Mouse (Mus musculus): ENCODE data around the gene Vmn1r12. TPM values are rescaled to one million over a fixed set of nuclear protein-coding genes. Genes with fewer than 3 reads are reported as not detected.
"Not testable (repeated sequence)": the region's sequence is repeated elsewhere in the genome, so short reads cannot be mapped to it uniquely, and the experiment has no call there.

The Vmn1r12 gene
- polyA plus RNA-seq (2015; fragmentation: Nextera tagmentation; extraction: Ambion mirVana), result not detected in 2 replicates

GRCm38 (mm10) chr6:57156619-57157018 lies at the start of gene Vmn1r12:
Gene Vmn1r12, plus strand, starts transcription at chr6:57156919.
- Histone ChIP-seq H3K4me3 (no peak within 1 kb of the TSS), H3K4me1 (no peaks in the 10 kb centered on the region), H3K27ac (no peak within 1 kb of the TSS), H3K4me2 (no peak within 1 kb of the TSS), H3K9me3 (no peaks in the 10 kb centered on the region), H3K36me3 (no peaks in the 10 kb centered on the region), H3K9ac (no peak within 1 kb of the TSS), H3K27me3 (no peaks in the 10 kb centered on the region)
- 76% methylated on average over 2 of the region's 2 CpGs for WGBS
- ATAC-seq (ENCODE audit: borderline replicate concordance, extremely low read depth, low FRiP score, low TSS enrichment), result no peak

- no peak within 1 kb of the TSS for H3K9ac ChIP-seq
- no peaks in the 10 kb centered on the region for H3K27me3 ChIP-seq
- no peak within 1 kb of the TSS for H3K4me3 ChIP-seq
- H3K27ac ChIP-seq, result no peak within 1 kb of the TSS
- no peaks in the 10 kb centered on the region for H3K36me3 ChIP-seq
- no peak for ATAC-seq (ENCODE audit: borderline replicate concordance, extremely low read depth, low FRiP score, low TSS enrichment)
- no peaks in the 10 kb centered on the region for H3K9me3 ChIP-seq
- H3K4me1 ChIP-seq, result no peaks in the 10 kb centered on the region
- 73% methylated on average over 3 of the region's 3 CpGs for WGBS
- no peak within 1 kb of the TSS for H3K4me2 ChIP-seq
These were observed 47.6 kb upstream of the Vmn1r12 start, which contains the start of gene Vmn1r10 for GRCm38 (mm10) chr6:57109154-57109553. Gene Vmn1r10, plus strand, starts transcription at chr6:57109454.

GRCm38 (mm10) chr6:57133155-57133554 lies 23.6 kb upstream of the Vmn1r12 start, which contains the start of gene Vmn1r11:
Gene Vmn1r11, plus strand, starts transcription at chr6:57133455.
- no peaks in the 10 kb centered on the region for H3K4me1 ChIP-seq
- H3K4me3 ChIP-seq, result no peak within 1 kb of the TSS
- no peaks in the 10 kb centered on the region for H3K9me3 ChIP-seq
- no peaks in the 10 kb centered on the region for H3K36me3 ChIP-seq
- 53% methylated on average over 1 of the region's 1 CpGs for WGBS
- no peak within 1 kb of the TSS for H3K4me2 ChIP-seq
- H3K27me3 ChIP-seq, result no peaks in the 10 kb centered on the region
- no peak within 1 kb of the TSS for H3K9ac ChIP-seq
- no peak for ATAC-seq (ENCODE audit: borderline replicate concordance, extremely low read depth, low FRiP score, low TSS enrichment)
- H3K27ac ChIP-seq, result no peak within 1 kb of the TSS

- H3K36me3 ChIP-seq; H3K4me3 ChIP-seq; H3K27ac ChIP-seq; H3K27me3 ChIP-seq; H3K9ac ChIP-seq; H3K4me2 ChIP-seq; H3K4me1 ChIP-seq; H3K9me3 ChIP-seq; ATAC-seq (ENCODE audit: borderline replicate concordance, extremely low read depth, low FRiP score, low TSS enrichment): not testable (repeated sequence)
- WGBS, result 64% methylated on average over 3 of the region's 3 CpGs
These were observed 33.3 kb downstream of the Vmn1r12 start for GRCm38 (mm10) chr6:57190016-57190415.

DNA sequence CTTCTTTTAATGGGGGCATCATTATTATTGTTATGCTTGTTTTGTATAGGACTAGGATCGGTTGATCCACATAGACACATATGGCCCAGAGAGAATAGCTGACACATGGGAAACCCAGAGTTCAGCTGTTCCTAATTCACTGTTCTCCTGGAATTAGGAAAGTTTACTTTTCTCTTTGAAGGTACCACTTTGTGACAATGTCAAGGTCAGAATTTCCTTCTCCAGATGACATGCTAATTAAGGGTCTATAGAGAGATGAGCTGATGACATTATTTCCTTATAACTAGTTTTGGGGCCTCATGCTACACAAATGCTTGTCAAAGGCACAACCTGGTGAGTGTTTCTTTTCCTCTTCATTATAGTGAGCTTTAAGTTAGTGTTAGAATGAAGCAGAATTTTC lies 46.3 kb downstream of the Vmn1r12 start, which contains the start of gene Vmn1r13:
Gene Vmn1r13, plus strand, starts transcription at position 301 of the 400 bp plus-strand sequence.
- H3K27me3 ChIP-seq; H3K4me1 ChIP-seq; H3K9me3 ChIP-seq; H3K4me2 ChIP-seq; H3K36me3 ChIP-seq; H3K9ac ChIP-seq; H3K4me3 ChIP-seq; ATAC-seq (ENCODE audit: borderline replicate concordance, extremely low read depth, low FRiP score, low TSS enrichment); H3K27ac ChIP-seq: not testable (repeated sequence)
- 84% methylated on average over 1 of the region's 1 CpGs for WGBS

Other genes with a start within 250 kb of the Vmn1r12 start
- gene Nt5c3, start 233.0 kb upstream of the Vmn1r12 start, polyA plus RNA-seq (2015; fragmentation: Nextera tagmentation; extraction: Ambion mirVana), result 60.9 and 62.9 TPM in 2 replicates
- 0.23 and 0.32 TPM in 2 replicates for gene Vmn1r4, start 232.9 kb upstream of the Vmn1r12 start, polyA plus RNA-seq (2015; fragmentation: Nextera tagmentation; extraction: Ambion mirVana)
- not detected in 2 replicates for gene Vmn1r5, start 186.6 kb upstream of the Vmn1r12 start, polyA plus RNA-seq (2015; fragmentation: Nextera tagmentation; extraction: Ambion mirVana)
- gene Vmn1r6, start 159.7 kb upstream of the Vmn1r12 start, polyA plus RNA-seq (2015; fragmentation: Nextera tagmentation; extraction: Ambion mirVana), result not detected in 2 replicates
- not detected in 2 replicates for gene Vmn1r7, start 131.6 kb upstream of the Vmn1r12 start, polyA plus RNA-seq (2015; fragmentation: Nextera tagmentation; extraction: Ambion mirVana)
- not detected in 2 replicates for gene Vmn1r8, start 124.6 kb upstream of the Vmn1r12 start, polyA plus RNA-seq (2015; fragmentation: Nextera tagmentation; extraction: Ambion mirVana)
- gene Vmn1r9, start 90.1 kb upstream of the Vmn1r12 start, polyA plus RNA-seq (2015; fragmentation: Nextera tagmentation; extraction: Ambion mirVana), result not detected in 2 replicates
- not detected in 2 replicates for gene Vmn1r10, start 47.5 kb upstream of the Vmn1r12 start, polyA plus RNA-seq (2015; fragmentation: Nextera tagmentation; extraction: Ambion mirVana)
- not detected in 2 replicates for gene Vmn1r11, start 23.5 kb upstream of the Vmn1r12 start, polyA plus RNA-seq (2015; fragmentation: Nextera tagmentation; extraction: Ambion mirVana)
- gene Vmn1r13, start 46.4 kb downstream of the Vmn1r12 start, polyA plus RNA-seq (2015; fragmentation: Nextera tagmentation; extraction: Ambion mirVana), result not detected in 2 replicates
- gene Vmn1r14, start 74.8 kb downstream of the Vmn1r12 start, polyA plus RNA-seq (2015; fragmentation: Nextera tagmentation; extraction: Ambion mirVana), result not detected in 2 replicates
- gene Vmn1r15, start 101.0 kb downstream of the Vmn1r12 start, polyA plus RNA-seq (2015; fragmentation: Nextera tagmentation; extraction: Ambion mirVana), result not detected in 2 replicates
- not detected in 2 replicates for gene Vmn1r16, start 172.6 kb downstream of the Vmn1r12 start, polyA plus RNA-seq (2015; fragmentation: Nextera tagmentation; extraction: Ambion mirVana)
- not detected in 2 replicates for gene Vmn1r17, start 206.8 kb downstream of the Vmn1r12 start, polyA plus RNA-seq (2015; fragmentation: Nextera tagmentation; extraction: Ambion mirVana)
- not detected in 2 replicates for gene Vmn1r18, start 238.9 kb downstream of the Vmn1r12 start, polyA plus RNA-seq (2015; fragmentation: Nextera tagmentation; extraction: Ambion mirVana)
- gene Vmn1r19, start 246.9 kb downstream of the Vmn1r12 start, polyA plus RNA-seq (2015; fragmentation: Nextera tagmentation; extraction: Ambion mirVana), result not detected in 2 replicates

Data from lung, embryonic 15.5 days (tissue).